Mouse (Mus musculus) spleen, adult 2 months (tissue): ENCODE measurements at regions not wholly inside any gene's neighbourhood (a gene's known extent, or its start where the extent isn't known, plus 50 kb on each side); places are given as distances from the start of the nearest gene placed in this dataset.

ENCODE experiments used
- DNase-seq, 2 experiments: peaks; one replicate each; pipeline versions ENCODE4 v3.0.0 to v3.0.0-alpha.2; 2012 to 2021; ENCODE audit warnings: low spot score in 2 of 2, low read depth in 1 of 2
- H3K27ac ChIP-seq: fragments of 200-500 bp; 2 replicates; pipeline ENCODE4 v1.5.1; 2012; ENCODE audit warnings: low read length, inconsistent platforms; ENCODE audit not compliant: insufficient read depth
- H3K27me3 ChIP-seq: fragments of 200-500 bp; 2 replicates; pipeline ENCODE4 v1.6.1; 2012; ENCODE audit warnings: mild to moderate bottlenecking, moderate library complexity, low read length, inconsistent platforms; ENCODE audit not compliant: control insufficient read depth, insufficient read depth
- H3K36me3 ChIP-seq: fragments of 200-500 bp; 2 replicates; pipeline ENCODE4 v1.6.1; 2012; ENCODE audit warnings: mild to moderate bottlenecking, low read length, inconsistent platforms; ENCODE audit not compliant: control insufficient read depth, insufficient read depth
- H3K4me1 ChIP-seq: fragments of 200-500 bp; 2 replicates; pipeline ENCODE4 v1.6.1; 2011; ENCODE audit warnings: inconsistent platforms; ENCODE audit not compliant: control insufficient read depth, insufficient read depth, insufficient read length
- H3K4me3 ChIP-seq: fragments of 200-500 bp; 2 replicates; pipeline ENCODE4 v1.5.1; 2011; ENCODE audit warnings: mild to moderate bottlenecking, inconsistent platforms; ENCODE audit not compliant: insufficient read depth, insufficient read length; ENCODE audit errors: extremely low read depth
- CTCF ChIP-seq: fragments of 200-500 bp; IDR thresholded peaks from 2 replicates; pipeline ENCODE4 v1.5.1; 2011; ENCODE audit warnings: mild to moderate bottlenecking, inconsistent platforms; ENCODE audit not compliant: insufficient read depth, insufficient read length, insufficient replicate concordance; ENCODE audit errors: extremely low read depth
- POLR2A ChIP-seq: fragments of 200-500 bp; IDR thresholded peaks from 2 replicates; pipeline ENCODE4 v1.6.1; 2011; ENCODE audit warnings: low read depth, low read length, inconsistent platforms
- WGBS: fragments of 180-500 bp; shearing (Covaris S2); methylation state at CpG from one replicate; pipeline ENCODE4 v1.1.7; 2018; 5-methylcytosine and 5-hydroxymethylcytosine counted together

- Histone ChIP-seq H3K4me1 (no peaks in the 10 kb centered on the region), H3K36me3 (no peaks in the 10 kb centered on the region), H3K27ac (no peak overlapping the region), H3K4me3 (no peak overlapping the region), H3K27me3 (no peaks in the 10 kb centered on the region)
- no peak for TF ChIP-seq POLR2A
- no peak for TF ChIP-seq CTCF
- DNase-seq: no peak
- WGBS: 72% methylated on average over 7 of the region's 7 CpGs
These were observed 148.1 kb upstream of the Stac start for GRCm38 (mm10) chr9:111838069-111838820.

- Histone ChIP-seq H3K27ac (no peak overlapping the region), H3K27me3 (no peaks in the 10 kb centered on the region), H3K36me3 (no peaks in the 10 kb centered on the region), H3K4me3 (no peak overlapping the region), H3K4me1 (no peaks in the 10 kb centered on the region)
- DNase-seq: no peak
- TF ChIP-seq POLR2A (no peak), CTCF (no peak)
- 93% methylated on average over 1 of the region's 1 CpGs for WGBS
These were observed 131.9 kb upstream of the Stac start for GRCm38 (mm10) chr9:111822094-111822493.

GRCm38 (mm10) chr9:111817461-111817860 is 127.3 kb upstream of the Stac start:
- Histone ChIP-seq H3K4me1 (no peaks in the 10 kb centered on the region), H3K36me3 (no peaks in the 10 kb centered on the region), H3K27ac (no peak overlapping the region), H3K27me3 (no peaks in the 10 kb centered on the region), H3K4me3 (no peak overlapping the region)
- TF ChIP-seq CTCF (no peak), POLR2A (no peak)
- DNase-seq: no peak
- 71% methylated on average over 4 of the region's 4 CpGs for WGBS

- 58% methylated on average over 6 of the region's 6 CpGs for WGBS
- H3K4me3 ChIP-seq: no peak overlapping the region
- no peaks in the 10 kb centered on the region for H3K36me3 ChIP-seq
- no peaks in the 10 kb centered on the region for H3K27me3 ChIP-seq
- TF ChIP-seq POLR2A (no peak), CTCF (no peak)
- H3K4me1 ChIP-seq: no peaks in the 10 kb centered on the region
- H3K27ac ChIP-seq: no peak overlapping the region
- no peak for DNase-seq
These were observed 114.8 kb upstream of the Stac start for GRCm38 (mm10) chr9:111804931-111805330.

- no peaks in the 10 kb centered on the region for H3K36me3 ChIP-seq
- WGBS: 82% methylated on average over 5 of the region's 5 CpGs
- no peak for TF ChIP-seq POLR2A
- TF ChIP-seq CTCF: no peak
- H3K27ac ChIP-seq: no peak overlapping the region
- DNase-seq: no peak
- H3K27me3 ChIP-seq: no peaks in the 10 kb centered on the region
- H3K4me3 ChIP-seq: no peak overlapping the region
- no peaks in the 10 kb centered on the region for H3K4me1 ChIP-seq
These were observed 111.2 kb upstream of the Stac start for GRCm38 (mm10) chr9:111801381-111801780.

GRCm38 (mm10) chr9:111800869-111801268 is 110.7 kb upstream of the Stac start:
- Histone ChIP-seq H3K4me1 (no peaks in the 10 kb centered on the region), H3K27me3 (no peaks in the 10 kb centered on the region), H3K36me3 (no peaks in the 10 kb centered on the region), H3K27ac (no peak overlapping the region), H3K4me3 (no peak overlapping the region)
- WGBS: 92% methylated on average over 5 of the region's 5 CpGs
- DNase-seq: no peak
- TF ChIP-seq CTCF: no peak
- no peak for TF ChIP-seq POLR2A

- no peak overlapping the region for H3K4me3 ChIP-seq
- no peaks in the 10 kb centered on the region for H3K4me1 ChIP-seq
- H3K27me3 ChIP-seq: no peaks in the 10 kb centered on the region
- DNase-seq: no peak
- WGBS: 80% methylated on average over 3 of the region's 3 CpGs
- no peak for TF ChIP-seq CTCF
- no peak for TF ChIP-seq POLR2A
- no peak overlapping the region for H3K27ac ChIP-seq
- H3K36me3 ChIP-seq: no peaks in the 10 kb centered on the region
These were observed 88.8 kb upstream of the Stac start for GRCm38 (mm10) chr9:111778981-111779380.
